Mouse (Mus musculus): ENCODE results near the gene Camk2g. TPM values are rescaled to one million over a fixed set of nuclear protein-coding genes. Genes with fewer than 3 reads are reported as not detected.

Gene Camk2g
- polyA plus RNA-seq, 1 experiment = 30.1 TPM

GRCm38 (mm10) chr14:20741301-20741700, 52.6 kb downstream of the Camk2g start:
- Histone ChIP-seq H3K36me3 (ENCODE audit: control insufficient read depth, insufficient read depth, low read length, poor library complexity, severe bottlenecking) (peaks cover 6% of the 10 kb centered on the region), H3K9ac (ENCODE audit: low read depth, poor library complexity, severe bottlenecking) (no peak overlapping the region), H3K27me3 (ENCODE audit: control insufficient read depth, insufficient read depth, low read length, poor library complexity, severe bottlenecking) (no peaks in the 10 kb centered on the region), H3K27ac (ENCODE audit: insufficient read depth, low read length) (no peak overlapping the region), H3K4me1 (ENCODE audit: control insufficient read depth, insufficient read depth, low read length) (no peaks in the 10 kb centered on the region), H3K9me3 (replicated peaks; ENCODE audit: control insufficient read depth, insufficient read depth, low read length, poor library complexity, severe bottlenecking) (no peaks in the 10 kb centered on the region), H3K4me3 (ENCODE audit: low read depth, low read length) (no peak overlapping the region)
- TF ChIP-seq EP300 (IDR thresholded peaks at IDR 0.05; ENCODE audit: insufficient read depth, low read depth, low read length) (no peak), POLR2A (IDR thresholded peaks at IDR 0.05; ENCODE audit: insufficient read depth, low read length) (no peak), CTCF (IDR thresholded peaks at IDR 0.05; ENCODE audit: low read depth, low read length) (no peak)

GRCm38 (mm10) chr14:20738511-20738910, 55.4 kb downstream of the Camk2g start:
- TF ChIP-seq POLR2A (IDR thresholded peaks at IDR 0.05; ENCODE audit: insufficient read depth, low read length) (no peak), EP300 (IDR thresholded peaks at IDR 0.05; ENCODE audit: insufficient read depth, low read depth, low read length) (no peak)
- H3K4me3 ChIP-seq (ENCODE audit: low read depth, low read length) = no peak overlapping the region
- peaks cover 6% of the 10 kb centered on the region for H3K36me3 ChIP-seq (ENCODE audit: control insufficient read depth, insufficient read depth, low read length, poor library complexity, severe bottlenecking)
- no peaks in the 10 kb centered on the region for H3K9me3 ChIP-seq (replicated peaks; ENCODE audit: control insufficient read depth, insufficient read depth, low read length, poor library complexity, severe bottlenecking)
- no peak overlapping the region for H3K27ac ChIP-seq (ENCODE audit: insufficient read depth, low read length)
- H3K4me1 ChIP-seq (ENCODE audit: control insufficient read depth, insufficient read depth, low read length) = no peaks in the 10 kb centered on the region
- no peaks in the 10 kb centered on the region for H3K27me3 ChIP-seq (ENCODE audit: control insufficient read depth, insufficient read depth, low read length, poor library complexity, severe bottlenecking)
- H3K9ac ChIP-seq (ENCODE audit: low read depth, poor library complexity, severe bottlenecking) = no peak overlapping the region

- Histone ChIP-seq H3K27ac (ENCODE audit: insufficient read depth, low read length) (no peak overlapping the region), H3K36me3 (ENCODE audit: control insufficient read depth, insufficient read depth, low read length, poor library complexity, severe bottlenecking) (peaks cover 6% of the 10 kb centered on the region)
- TF ChIP-seq EP300 (IDR thresholded peaks at IDR 0.05; ENCODE audit: insufficient read depth, low read depth, low read length) = no peak
- TF ChIP-seq CTCF (IDR thresholded peaks at IDR 0.05; ENCODE audit: low read depth, low read length) = peak; percentile 82
Measured at GRCm38 (mm10) chr14:20737306-20737705, 56.6 kb downstream of the Camk2g start.

GRCm38 (mm10) chr14:20735892-20736390, 57.9 kb downstream of the Camk2g start:
- no peak overlapping the region for H3K27ac ChIP-seq (ENCODE audit: insufficient read depth, low read length)
- H3K9ac ChIP-seq (ENCODE audit: low read depth, poor library complexity, severe bottlenecking) = no peak overlapping the region
- H3K9me3 ChIP-seq (replicated peaks; ENCODE audit: control insufficient read depth, insufficient read depth, low read length, poor library complexity, severe bottlenecking) = no peaks in the 10 kb centered on the region
- H3K4me3 ChIP-seq (ENCODE audit: low read depth, low read length) = no peak overlapping the region
- peaks cover 6% of the 10 kb centered on the region for H3K36me3 ChIP-seq (ENCODE audit: control insufficient read depth, insufficient read depth, low read length, poor library complexity, severe bottlenecking)
- H3K4me1 ChIP-seq (ENCODE audit: control insufficient read depth, insufficient read depth, low read length) = no peaks in the 10 kb centered on the region
- TF ChIP-seq EP300 (IDR thresholded peaks at IDR 0.05; ENCODE audit: insufficient read depth, low read depth, low read length) = no peak
- TF ChIP-seq POLR2A (IDR thresholded peaks at IDR 0.05; ENCODE audit: insufficient read depth, low read length) = no peak
- TF ChIP-seq CTCF (IDR thresholded peaks at IDR 0.05; ENCODE audit: low read depth, low read length) = no peak
- H3K27me3 ChIP-seq (ENCODE audit: control insufficient read depth, insufficient read depth, low read length, poor library complexity, severe bottlenecking) = no peaks in the 10 kb centered on the region

More at GRCm38 (mm10) chr14:20737306-20737705, 56.6 kb downstream of the Camk2g start:
- 0 out of 2 replicates have a peak overlapping the region, but pooled peaks have one; percentile 14 for H3K9ac ChIP-seq (ENCODE audit: low read depth, poor library complexity, severe bottlenecking)
- no peaks in the 10 kb centered on the region for H3K27me3 ChIP-seq (ENCODE audit: control insufficient read depth, insufficient read depth, low read length, poor library complexity, severe bottlenecking)
- H3K4me3 ChIP-seq (ENCODE audit: low read depth, low read length) = peak overlapping the region; percentile 34
- no peaks in the 10 kb centered on the region for H3K9me3 ChIP-seq (replicated peaks; ENCODE audit: control insufficient read depth, insufficient read depth, low read length, poor library complexity, severe bottlenecking)
- H3K4me1 ChIP-seq (ENCODE audit: control insufficient read depth, insufficient read depth, low read length) = no peaks in the 10 kb centered on the region

GRCm38 (mm10) chr14:20735052-20735451, 58.8 kb downstream of the Camk2g start:
- Histone ChIP-seq H3K27me3 (ENCODE audit: control insufficient read depth, insufficient read depth, low read length, poor library complexity, severe bottlenecking) (no peaks in the 10 kb centered on the region), H3K9ac (ENCODE audit: low read depth, poor library complexity, severe bottlenecking) (no peak overlapping the region), H3K4me3 (ENCODE audit: low read depth, low read length) (no peak overlapping the region), H3K27ac (ENCODE audit: insufficient read depth, low read length) (no peak overlapping the region), H3K9me3 (replicated peaks; ENCODE audit: control insufficient read depth, insufficient read depth, low read length, poor library complexity, severe bottlenecking) (no peaks in the 10 kb centered on the region), H3K36me3 (ENCODE audit: control insufficient read depth, insufficient read depth, low read length, poor library complexity, severe bottlenecking) (peaks cover 6% of the 10 kb centered on the region), H3K4me1 (ENCODE audit: control insufficient read depth, insufficient read depth, low read length) (no peaks in the 10 kb centered on the region)
- TF ChIP-seq EP300 (IDR thresholded peaks at IDR 0.05; ENCODE audit: insufficient read depth, low read depth, low read length) = no peak

GRCm38 (mm10) chr14:20733952-20734774, 59.7 kb downstream of the Camk2g start, which contains the start of gene Ndst2:
Ndst2 (minus strand) TSS chr14:20734562.
- Histone ChIP-seq H3K4me3 (ENCODE audit: low read depth, low read length) (peak within 1 kb of the TSS; percentile 55), H3K27me3 (ENCODE audit: control insufficient read depth, insufficient read depth, low read length, poor library complexity, severe bottlenecking) (no peaks in the 10 kb centered on the region), H3K36me3 (ENCODE audit: control insufficient read depth, insufficient read depth, low read length, poor library complexity, severe bottlenecking) (peaks cover 4% of the 10 kb centered on the region), H3K4me1 (ENCODE audit: control insufficient read depth, insufficient read depth, low read length) (no peaks in the 10 kb centered on the region), H3K27ac (ENCODE audit: insufficient read depth, low read length) (no peak within 1 kb of the TSS), H3K9ac (ENCODE audit: low read depth, poor library complexity, severe bottlenecking) (peak within 1 kb of the TSS; percentile 70), H3K9me3 (replicated peaks; ENCODE audit: control insufficient read depth, insufficient read depth, low read length, poor library complexity, severe bottlenecking) (no peaks in the 10 kb centered on the region)
- TF ChIP-seq EP300 (IDR thresholded peaks at IDR 0.05; ENCODE audit: insufficient read depth, low read depth, low read length) (no peak), CTCF (IDR thresholded peaks at IDR 0.05; ENCODE audit: low read depth, low read length) (no peak), POLR2A (IDR thresholded peaks at IDR 0.05; ENCODE audit: insufficient read depth, low read length) (no peak)
